Mouse (Mus musculus) embryo, embryonic 10.5 days (tissue): ENCODE measurements around the gene Ccr1l1.
A peak's percentile ranks its signal among the peaks of the same experiment; 100 is the strongest.
"Not testable (repeated sequence)": the region's sequence is repeated elsewhere in the genome, so short reads cannot be mapped to it uniquely, and the experiment has no call there.

ENCODE experiments used
- DNase-seq: peaks from one replicate; pipeline ENCODE4 v3.0.0-alpha.2; 2015; ENCODE audit warnings: low spot score

Gene Ccr1l1

DNA sequence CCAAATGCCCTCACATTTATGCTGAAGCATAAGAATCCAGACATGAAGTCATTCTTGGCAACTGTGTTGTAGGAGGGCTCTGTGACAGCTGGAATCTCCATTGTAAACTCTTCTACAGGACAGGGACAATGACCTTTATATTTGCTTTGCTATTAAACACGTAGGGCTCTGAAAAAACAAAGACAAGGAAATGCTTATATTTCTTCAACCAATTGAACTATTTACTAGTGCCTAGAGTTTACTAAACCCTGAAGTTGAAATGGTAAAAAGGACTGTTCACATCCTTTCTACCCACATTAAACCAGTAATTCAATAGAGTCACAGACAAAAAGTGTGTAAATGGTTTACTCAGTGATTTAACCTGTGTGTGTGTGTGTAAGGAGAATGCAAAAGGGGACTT, at the start of gene Ccr1l1:
Gene Ccr1l1 (minus strand): TSS at position 101 of the 400 bp plus-strand sequence.
- no peak for DNase-seq

DNA sequence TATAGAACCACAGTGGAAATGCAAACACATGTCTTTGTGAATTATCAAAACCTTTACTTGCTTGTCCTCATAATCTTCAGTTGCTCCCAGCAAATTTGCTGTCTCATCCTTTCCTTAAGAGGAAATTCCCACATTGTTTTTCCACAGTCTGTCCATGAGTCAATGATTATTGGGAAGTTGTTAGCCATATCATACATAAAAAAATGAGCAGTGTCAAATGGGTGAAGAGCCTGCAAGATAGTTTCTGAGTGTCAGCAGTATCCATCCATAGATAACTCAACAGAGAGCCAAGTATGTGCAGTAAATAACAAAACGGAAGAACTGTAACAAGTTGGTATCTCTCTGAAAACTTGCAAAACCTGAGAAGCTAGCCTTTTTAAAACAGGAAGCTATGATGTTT, 43.5 kb upstream of the Ccr1l1 start, which contains the start of gene Ccr3:
Gene Ccr3 (plus strand): TSS at position 301 of the 400 bp plus-strand sequence.
- no peak for DNase-seq

DNA sequence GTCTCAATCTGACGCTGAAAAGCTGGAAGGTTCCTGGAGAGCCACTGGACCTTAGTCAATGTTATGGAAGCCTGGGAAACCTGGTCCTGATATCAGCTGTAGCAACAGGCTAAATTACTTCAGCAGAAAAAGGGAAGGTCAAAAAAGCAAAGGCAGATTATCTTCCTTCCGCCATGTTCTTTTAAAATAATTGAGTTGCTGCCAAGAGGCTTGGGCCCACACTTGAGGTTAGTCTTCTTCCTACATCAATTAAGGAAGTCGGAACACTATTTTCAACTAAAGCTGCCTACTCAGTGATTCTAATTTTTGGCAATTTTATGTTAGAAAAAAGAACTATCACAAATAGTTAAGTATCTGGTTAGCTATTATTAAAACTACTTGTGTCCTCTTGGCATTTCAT, 41.7 kb upstream of the Ccr1l1 start:
- DNase-seq: no peak

DNA sequence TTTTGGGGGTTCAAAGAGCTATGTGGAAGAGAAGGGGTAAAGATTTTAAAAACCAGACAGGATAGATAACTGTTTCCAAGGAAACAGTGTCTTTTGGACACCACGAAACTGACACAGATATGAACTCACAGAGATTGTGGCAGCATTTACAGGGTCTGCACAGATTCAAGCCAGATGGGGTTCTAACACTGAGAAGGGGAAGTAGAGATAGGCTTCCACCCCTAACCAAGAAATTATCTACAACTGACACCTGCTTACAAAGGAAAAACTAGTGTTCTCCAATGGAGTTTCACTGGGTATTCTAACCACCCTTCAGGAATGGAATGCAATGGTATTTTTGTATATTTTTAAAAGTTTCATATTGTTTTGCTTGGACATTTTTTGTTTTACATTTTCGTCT, 37.8 kb upstream of the Ccr1l1 start:
- no peak for DNase-seq

DNA sequence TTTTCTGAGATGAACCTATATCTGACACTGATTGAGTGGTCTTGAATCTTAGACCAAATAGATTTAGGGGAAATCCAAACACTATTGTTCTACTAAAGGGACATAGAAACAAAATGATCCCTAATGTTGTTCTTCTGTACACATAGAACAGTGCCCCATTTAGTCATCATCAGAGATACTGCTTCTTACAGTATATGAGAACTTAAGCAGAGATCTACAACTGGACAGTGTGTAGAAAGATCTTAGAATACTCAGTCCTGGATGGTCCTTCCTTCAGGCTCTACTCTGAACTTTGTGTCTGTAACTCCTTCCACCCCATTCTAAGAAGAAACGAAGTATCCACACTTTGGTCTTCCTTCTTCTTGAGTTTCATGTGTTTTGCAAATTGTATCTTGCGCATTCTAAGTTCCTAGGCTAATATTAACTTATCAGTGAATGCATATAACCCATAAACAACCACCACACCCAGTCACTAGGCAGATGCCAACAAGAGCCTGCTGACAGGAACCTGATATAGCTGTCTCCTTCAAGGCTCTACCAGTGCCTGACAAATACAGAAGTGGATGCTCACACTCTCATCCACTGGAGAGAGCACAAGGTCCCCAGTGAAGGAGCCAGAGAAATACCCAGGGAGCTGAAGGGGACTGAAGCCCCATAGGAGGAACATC, 36.9 kb upstream of the Ccr1l1 start:
- DNase-seq: no peak

DNA sequence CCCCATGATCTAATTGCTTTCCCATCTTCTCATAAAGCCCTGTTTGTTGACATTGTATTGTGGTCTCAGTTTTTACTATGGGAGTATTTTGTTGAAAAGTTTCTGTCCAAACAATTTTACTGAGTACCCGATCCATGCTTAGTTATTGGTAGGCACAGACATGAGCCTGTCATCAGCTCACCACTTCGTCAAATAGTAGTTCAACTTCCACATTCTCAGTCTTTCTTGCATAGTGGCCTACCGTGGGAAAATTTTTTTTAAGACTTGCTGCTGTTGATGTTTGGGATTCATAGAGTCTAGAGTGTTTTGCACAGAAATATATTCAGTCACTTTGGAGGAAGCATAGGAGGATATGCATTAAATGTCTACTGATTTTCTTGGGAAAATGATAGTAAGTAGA, 35.1 kb upstream of the Ccr1l1 start:
- no peak for DNase-seq

DNA sequence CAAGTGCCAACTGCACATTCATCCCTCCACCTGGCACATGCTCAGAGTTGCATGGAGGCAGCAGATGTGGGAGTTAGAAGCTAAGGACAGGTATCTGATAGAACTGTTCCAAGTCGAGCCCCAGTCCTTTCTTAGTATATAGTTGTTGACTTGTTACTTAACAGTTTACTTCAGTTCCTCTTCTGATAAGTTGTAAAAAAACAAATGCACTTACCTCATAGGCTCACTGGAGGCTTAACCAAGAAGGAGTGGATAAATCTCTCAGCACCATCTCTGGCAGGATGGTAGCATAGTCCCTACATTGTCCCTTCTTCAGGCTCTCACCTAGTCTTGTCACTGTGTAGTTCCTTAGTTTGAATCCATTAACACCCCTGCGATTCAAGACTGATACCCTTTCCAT, 34.5 kb upstream of the Ccr1l1 start:
- DNase-seq: no peak

DNA sequence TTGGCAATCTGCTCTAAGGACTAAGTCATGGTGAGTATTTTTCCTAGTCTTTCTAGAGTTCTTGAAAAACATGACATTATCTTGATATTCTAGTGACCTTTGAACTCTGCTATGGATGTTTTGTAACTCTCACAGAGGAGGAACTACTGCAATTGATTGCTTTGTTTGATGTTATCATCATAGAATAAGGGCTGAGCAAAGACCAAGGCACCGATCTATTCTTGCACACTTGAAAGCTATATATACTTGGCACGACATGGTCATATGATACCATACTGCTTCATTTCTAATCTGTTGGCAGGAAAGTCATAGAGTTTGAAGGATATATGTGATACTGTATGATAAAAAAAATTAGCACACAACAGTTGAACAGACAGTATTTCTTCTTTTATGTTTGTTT, 21.6 kb upstream of the Ccr1l1 start:
- no peak for DNase-seq

DNA sequence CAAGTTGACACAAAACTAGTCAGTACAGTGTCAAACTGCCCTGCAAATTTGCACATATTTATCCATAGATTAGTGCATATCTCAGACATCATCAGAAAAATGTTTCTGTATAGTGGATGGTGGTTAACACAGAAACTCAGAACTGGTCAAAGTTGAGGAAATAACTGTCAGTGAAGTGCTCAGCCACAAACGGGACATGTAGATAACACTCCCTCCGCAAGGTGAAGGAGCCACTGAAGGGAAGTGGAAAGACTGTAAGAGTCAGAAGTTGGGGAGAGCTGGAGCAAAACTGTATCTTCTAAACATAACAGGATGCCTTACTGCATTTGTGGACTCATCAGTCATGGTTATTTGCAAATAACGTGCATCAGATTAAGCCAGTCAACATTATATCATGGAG, 19.5 kb upstream of the Ccr1l1 start:
- no peak for DNase-seq

DNA sequence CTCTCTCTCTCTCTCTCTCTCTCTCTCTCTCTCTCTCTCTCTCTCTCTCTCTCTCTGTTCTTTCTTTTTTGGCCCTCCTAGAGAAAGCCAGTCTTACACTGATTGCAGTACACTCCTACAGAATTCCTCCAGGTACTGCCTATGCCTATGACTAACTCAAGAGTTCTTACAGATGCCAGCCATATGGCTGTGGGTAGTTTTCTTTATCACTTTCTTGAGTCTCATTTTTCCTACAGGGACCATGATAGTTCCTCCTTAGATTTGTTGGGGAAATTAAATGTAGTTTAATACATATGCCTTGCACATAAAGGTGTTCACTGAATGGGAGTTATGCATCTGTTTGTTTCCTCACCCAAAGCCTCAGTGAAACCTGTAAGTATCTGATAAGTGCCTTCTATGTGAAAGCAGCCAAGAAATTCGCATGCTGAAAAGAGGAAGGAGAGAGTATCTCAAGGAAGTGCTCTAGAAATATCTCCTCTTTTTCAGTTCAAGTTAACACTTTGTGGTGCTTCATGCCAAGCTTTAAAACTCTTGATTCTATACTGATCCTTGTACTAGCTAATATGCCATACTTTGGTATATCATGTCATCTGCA, 13.2 kb upstream of the Ccr1l1 start:
- DNase-seq: no peak

DNA sequence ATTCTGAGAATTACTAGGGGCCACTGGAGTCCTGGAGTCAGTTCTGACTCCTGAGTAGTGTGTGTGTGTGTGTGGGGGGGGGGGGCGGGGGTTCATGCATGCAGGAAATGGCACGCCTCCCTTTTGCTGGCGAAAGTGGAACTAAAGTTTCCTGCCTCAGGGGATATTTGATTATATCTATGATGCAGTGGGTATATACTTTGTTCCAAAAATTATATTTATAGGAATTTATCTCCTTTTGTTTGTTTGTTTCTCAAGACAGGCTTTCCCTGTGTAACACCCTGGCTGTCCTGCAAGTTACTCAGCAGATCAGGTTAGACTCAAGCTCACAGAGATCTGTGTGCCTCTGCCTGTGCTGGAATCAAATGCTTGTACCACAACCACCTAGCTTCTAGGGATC, 11.5 kb upstream of the Ccr1l1 start:
- DNase-seq: no peak

DNA sequence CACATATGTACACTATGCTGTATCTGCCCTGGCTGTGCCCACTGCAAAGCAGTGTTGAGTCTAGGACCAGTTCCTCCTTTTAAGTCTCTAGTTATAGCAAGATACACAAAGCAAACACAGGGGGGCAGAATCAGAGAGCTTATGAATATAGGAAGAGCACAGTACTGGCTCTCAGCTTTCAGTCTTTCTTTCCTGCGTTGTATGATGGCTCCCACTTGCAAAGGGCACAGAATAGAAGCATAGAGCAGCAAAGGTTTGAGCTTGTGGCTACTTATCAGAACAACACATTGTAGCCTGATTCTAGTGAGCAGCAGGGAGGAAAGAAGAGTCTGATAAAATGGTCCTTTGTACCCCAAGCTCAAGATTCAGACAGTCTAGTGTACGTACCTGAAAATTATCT, 8.0 kb upstream of the Ccr1l1 start:
- peak; percentile 4 for DNase-seq

DNA sequence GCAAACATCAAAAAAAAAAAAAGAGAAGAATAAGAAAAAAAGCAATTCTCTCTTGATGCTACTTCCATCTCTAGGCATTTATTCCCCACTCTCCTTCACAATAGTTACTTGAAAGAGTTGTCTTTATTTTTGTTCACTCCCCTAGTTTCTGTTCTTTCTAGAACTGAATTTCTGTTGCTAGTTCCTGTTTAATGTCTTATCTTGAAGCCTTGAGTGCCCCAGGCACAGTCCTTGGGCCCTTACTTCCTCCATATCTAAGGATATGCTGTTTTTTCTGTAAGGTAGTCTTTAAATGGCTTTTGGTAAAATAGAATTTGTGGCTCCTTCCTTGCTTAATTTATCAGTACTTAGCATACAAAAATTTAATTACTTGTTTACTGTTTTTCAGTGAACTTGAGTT, 6.7 kb upstream of the Ccr1l1 start:
- no peak for DNase-seq

DNA sequence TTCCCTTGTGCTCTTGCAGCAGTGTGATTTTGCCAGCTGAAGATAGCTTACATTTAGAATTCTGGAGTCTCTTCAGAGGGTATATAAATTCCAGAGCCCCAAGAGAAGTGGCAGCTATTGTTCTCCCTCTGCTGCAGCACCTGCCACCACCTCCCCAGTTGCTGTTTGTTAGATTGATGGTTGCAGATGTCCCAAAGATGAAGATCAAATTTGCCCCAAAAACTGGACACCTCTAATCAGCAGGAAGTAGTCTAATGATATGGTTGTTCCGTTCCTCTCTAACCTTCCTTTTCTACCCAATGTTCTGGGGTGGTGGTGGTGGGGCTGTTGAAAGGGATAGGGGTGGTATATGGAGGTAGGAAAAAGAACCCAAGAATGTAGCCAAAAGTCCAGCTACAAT, 4.5 kb upstream of the Ccr1l1 start:
- no peak for DNase-seq

DNA sequence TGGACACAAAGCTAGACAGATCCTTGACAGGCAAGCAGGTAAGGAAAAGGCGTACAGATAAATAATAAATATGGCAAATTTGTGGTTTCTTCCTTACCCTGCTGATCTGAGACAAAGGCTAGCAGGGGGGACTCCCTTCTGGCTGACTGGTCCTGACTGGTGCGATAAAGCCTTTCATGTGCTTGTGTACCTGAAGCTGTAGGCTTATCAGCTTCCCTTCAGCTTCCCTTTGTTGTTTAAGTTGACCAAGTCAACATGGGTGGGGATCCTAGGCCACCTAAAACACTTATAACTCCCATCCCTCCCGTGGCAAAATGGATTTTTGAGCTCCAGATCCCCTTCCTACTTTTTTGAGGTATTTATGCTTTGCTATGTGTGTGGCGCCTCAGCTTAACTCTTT, 3.7 kb upstream of the Ccr1l1 start:
- DNase-seq: no peak

DNA sequence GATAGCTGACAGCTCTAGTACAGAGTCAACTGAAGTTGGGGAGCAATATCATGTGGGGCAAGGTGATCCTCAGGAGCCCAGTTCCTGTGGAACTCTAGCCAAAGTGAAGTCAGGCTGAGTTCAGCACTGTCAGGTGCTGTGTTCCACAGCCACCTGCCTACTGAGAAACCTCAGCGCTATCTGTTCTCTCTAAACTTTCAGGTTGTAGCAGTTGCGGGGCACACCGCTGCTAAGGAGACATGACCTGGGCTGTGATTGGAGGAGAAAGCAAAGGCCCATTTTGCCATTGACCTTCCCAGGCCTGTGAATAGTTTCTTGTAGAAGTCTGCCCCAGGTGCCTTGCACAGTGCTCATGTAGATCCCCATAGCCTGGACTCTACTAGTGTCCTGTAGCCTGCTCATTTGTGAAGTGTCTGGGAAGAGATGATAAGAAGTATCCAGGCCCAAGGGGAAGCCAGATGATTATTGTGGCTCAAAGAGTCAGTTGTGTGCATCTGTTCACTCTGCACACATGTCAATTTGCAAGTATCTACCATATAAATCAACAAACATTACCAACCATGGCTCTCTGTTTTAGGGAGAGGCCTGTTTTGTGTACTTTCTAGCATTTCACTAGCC, 2.8 kb upstream of the Ccr1l1 start:
- DNase-seq: not testable (repeated sequence)

DNA sequence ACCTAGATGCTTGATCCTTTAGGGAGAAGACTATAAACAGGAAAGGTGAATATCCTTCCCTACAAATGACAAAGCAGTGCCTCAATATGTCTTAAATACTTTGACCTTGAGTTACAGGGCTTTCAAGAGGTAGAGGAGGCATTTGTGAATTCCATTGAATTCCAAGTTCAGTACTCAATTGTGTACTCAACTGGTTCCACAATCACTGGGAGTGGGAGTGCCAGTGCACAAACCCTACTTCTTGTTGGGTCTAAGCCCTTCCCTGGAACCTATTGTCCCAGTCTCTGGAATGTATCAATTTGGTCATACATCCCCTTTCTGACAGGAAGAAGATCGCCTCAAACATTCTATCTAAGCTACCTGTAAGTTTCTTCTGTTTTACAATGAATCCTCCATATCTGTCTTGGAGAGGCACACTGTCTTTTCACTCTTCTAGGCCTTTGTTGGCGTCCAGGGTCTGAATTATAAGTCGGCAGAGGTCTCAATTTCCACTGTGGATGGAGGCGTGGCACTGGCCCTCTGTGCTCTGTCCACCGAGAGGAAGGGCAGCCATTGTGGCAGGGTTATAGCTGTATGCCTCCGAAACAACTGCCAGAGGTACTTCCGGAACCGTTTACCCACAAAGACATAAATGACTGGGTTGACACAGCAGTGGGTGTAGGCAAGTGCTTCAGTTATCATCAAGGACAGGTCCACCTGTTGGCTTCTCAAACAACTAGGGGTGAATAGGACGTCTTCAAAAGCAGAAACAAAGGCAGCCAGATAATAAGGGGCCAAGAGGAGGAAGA, 1.1 kb downstream of the Ccr1l1 start:
- DNase-seq: no peak

DNA sequence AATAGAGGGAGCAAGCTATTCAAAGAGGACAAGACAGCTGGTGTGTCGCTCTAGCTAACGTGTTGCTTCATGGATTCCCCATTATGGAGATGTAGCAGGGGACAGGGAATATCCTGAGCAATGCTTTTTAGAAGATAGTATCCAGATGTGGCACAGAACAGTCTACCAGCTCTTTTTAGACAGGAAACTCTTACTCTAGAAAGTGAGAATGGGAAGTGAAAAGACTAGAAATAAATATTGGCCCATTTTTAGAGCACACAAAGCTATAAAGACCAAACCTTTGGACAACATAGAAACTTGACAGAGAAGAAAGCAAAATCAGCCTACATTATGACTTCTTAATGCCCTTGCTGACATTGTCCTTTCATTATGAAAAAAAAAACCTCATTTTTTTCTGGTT, 2.6 kb downstream of the Ccr1l1 start:
- no peak for DNase-seq

DNA sequence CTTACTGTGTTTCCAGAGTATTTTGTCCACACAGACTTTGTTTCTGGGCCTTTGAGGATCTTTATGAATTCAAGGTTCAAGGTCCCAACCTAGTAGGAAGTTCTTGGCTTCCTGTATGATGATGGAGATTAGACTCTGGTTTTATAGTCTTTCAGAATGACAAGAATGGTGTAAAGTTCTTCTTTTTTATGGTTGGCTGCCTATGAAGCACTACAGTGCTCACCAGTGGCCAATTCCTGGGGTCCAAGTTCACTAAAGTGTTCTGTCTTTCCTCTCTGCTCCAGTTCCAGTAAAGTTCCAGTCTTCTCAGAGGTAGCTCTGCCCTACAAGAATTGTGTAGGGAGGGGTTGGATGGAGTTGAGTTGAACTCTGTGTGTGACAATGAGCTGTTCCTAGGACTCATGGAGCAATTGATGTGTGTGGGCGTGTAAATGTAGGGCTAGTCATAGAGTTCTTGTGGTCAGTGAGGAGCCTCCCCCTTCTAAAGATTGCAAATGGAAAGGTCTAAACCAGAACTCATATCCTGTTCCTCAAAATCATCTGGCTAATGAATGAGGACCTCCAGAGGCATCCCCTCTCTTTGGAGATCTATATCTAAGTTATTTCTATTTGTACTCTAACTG, 9.8 kb downstream of the Ccr1l1 start, which contains the start of gene Ccr1:
Gene Ccr1 (minus strand): TSS at position 403 of the 623 bp plus-strand sequence.
- DNase-seq: no peak

DNA sequence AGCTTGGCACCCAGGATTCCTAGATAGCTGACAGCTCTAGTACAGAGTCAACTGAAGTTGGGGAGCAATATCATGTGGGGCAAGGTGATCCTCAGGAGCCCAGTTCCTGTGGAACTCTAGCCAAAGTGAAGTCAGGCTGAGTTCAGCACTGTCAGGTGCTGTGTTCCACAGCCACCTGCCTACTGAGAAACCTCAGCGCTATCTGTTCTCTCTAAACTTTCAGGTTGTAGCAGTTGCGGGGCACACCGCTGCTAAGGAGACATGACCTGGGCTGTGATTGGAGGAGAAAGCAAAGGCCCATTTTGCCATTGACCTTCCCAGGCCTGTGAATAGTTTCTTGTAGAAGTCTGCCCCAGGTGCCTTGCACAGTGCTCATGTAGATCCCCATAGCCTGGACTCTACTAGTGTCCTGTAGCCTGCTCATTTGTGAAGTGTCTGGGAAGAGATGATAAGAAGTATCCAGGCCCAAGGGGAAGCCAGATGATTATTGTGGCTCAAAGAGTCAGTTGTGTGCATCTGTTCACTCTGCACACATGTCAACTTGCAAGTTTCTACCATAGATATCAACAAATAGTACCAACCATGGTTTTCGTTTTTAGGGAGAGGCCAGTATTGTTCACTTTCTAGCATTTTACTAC, 11.2 kb downstream of the Ccr1l1 start:
- not testable (repeated sequence) for DNase-seq

DNA sequence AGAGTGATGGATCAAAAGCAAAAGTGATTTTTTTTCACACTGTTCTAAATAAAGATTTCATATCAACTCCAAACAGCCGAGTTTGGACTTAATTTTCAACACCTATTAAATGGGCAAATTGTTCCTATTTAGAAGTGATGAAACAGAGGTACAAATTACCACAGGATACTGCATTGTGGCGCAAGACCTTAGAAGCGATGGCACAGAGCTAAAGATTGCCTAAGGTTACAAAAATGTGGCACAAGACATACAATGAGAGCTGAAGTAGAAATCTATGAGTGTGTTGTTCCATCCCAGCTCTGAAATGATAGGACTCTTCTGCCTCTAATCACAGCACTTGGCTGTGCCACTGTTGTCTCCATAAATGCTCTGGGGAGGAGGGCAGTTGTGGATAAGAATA, 13.4 kb downstream of the Ccr1l1 start:
- DNase-seq: no peak

DNA sequence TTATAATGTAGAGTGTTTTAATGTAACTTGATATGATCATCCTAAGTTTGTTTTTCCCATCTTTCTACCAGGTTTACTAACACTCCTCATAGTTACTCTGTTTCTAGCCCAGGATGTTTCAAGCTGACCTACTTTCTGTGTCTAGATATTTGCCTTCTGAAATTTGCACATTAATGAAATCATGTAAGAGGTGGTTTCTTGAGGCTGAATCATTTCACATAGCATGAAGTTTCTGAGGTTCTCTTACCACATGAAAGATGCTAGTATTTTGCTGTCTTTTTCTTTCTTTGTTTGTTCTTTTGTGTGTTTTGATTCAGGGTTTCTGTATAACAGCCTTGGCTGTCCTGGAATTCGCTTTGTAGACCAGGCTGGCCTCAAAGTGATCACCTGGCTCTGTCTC, 18.0 kb downstream of the Ccr1l1 start:
- no peak for DNase-seq
